Mouse (Mus musculus): Measurements from ENCODE around the gene Gcm2.

Gcm2 gene

DNA sequence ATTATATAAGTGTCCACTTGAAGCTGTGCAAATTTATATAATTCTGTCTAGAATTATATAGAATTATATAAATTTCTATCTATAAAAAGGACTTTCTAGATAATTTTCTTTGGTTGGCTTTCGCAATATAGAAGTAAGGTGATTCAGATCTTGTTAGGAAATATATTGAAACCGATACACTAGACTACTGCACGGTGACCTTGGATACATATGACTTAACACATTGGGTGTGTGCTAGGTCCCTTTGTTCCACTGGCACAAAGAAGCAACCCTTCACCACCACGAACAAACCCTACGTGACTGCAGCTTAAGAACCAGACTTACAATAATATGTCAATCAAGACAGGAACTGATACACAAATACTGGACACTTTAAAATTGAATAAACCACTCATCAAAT is 31.0 kb downstream of the Gcm2 start:
- DNase-seq (ENCODE audit: low spot score in 2 of 2) = no peak

DNA sequence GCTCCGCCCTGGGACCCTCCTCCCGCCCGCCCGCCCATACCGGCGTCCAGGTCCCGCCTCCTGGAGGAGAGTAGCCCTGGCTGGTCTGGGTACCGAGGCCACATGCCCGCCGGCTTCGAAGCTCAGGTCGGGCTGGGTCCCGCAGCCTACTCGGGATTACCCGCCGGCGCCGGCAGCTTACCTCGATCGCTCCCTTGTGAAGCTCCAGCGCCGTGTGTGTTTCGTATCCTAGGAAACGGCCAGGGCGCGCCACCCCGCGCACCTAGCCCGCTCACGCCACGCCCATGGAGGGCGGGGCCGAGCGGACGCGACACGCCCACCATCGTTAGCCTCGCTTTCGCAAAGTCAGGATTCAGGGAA is 31.4 kb downstream of the Gcm2 start, which contains the start of gene Mak:
Mak (minus strand) TSS at position 286 of the 360 bp plus-strand sequence.
- peak; percentile 32 to 57 for DNase-seq (ENCODE audit: low spot score in 2 of 2)

GRCm38 (mm10) chr13:41078690-41079420 is 32.0 kb downstream of the Gcm2 start:
- DNase-seq (ENCODE audit: low spot score in 2 of 2) = no peak

DNA sequence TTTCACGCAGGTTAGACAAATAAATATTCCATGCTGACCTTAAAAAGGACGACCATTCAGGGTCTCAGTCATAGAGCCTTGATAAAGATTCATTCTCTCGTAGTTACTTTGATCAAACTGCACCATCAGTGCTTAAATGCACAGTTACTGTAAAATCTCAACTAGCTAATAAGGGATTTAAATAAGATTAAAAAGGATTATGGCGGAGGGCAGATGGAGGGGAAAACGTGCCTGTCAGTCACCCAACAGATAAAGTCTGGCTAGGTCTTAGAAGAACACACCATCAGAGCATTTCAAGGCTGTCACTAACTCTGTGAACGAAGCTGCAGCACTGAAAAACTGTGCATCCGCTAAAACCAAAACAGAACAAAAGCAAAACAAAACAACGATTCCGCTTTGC is 32.9 kb downstream of the Gcm2 start:
- no peak for DNase-seq (ENCODE audit: low spot score in 2 of 2)

DNA sequence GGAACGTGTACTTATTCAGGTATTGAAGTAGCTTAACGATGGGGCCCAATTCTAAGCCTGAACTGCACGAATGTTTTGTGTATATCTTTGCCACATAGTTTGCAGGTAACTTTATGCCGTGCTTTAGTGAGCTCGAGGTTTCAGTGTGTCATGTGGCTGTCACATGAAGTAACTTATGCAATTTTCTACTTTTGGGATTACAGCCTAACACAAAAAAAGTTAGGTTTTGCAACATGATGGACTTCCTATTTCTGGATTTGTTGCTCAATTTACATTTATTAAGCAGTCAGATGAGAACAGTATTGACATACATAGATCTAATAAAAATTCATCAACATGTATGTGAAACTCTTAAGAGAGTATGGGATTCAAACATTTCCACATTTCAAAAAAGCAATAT is 37.0 kb downstream of the Gcm2 start:
- DNase-seq (ENCODE audit: low spot score in 2 of 2) = no peak

DNA sequence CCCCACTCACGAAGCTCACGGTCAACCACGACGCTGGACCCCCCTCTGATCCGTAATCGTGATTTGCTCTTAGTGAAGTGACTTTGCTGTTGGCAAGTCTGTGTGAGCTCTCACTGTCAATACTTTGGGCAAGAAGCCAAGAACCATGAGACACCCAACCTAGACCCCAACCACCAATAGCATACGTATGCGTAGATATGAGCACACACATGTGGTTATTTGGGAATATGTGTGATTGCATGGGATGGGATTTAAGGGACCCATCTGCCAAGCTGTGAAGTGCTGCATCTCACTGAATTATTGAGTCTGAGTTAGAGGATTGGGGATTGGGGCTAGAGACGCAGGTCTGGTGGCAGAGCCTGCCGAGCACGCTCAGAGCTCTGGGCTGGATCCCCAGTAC is 39.2 kb downstream of the Gcm2 start:
- DNase-seq (ENCODE audit: low spot score in 2 of 2) = no peak

- DNase-seq (ENCODE audit: low spot score in 2 of 2) = no peak
These were observed 43.2 kb downstream of the Gcm2 start for GRCm38 (mm10) chr13:41067618-41068017.

- DNase-seq (ENCODE audit: low spot score in 2 of 2) = no peak
These were observed 58.9 kb downstream of the Gcm2 start for GRCm38 (mm10) chr13:41051965-41052364.

Measured in urinary bladder, adult 18-20 months (tissue).